Mouse (Mus musculus) embryonic facial prominence, embryonic 11.5 days (tissue): Measurements from ENCODE around the gene Cntnap2. TPM values are rescaled to one million over a fixed set of nuclear protein-coding genes. Genes with fewer than 3 reads are reported as not detected.

Experiments
- ATAC-seq: fragments of 200-750 bp; cut with Nextera tagmentation; replicated peaks from 2 replicates; pipeline ENCODE4 v1.8.0; 2017; ENCODE audit warnings: low read depth; ENCODE audit not compliant: insufficient number of reproducible peaks, low FRiP score, low TSS enrichment
- DNase-seq: peaks from one replicate; pipeline ENCODE4 v3.0.0-alpha.2; 2015; ENCODE audit warnings: low spot score
- H3K27ac ChIP-seq: fragments of 300-500 bp; sonication (generic); replicated peaks from 2 replicates; pipeline ENCODE4 v1.5.1; 2014; ENCODE audit warnings: mild to moderate bottlenecking, low read depth, low read length, control low read depth
- H3K27me3 ChIP-seq: fragments of 300-500 bp; sonication (generic); 2 replicates; pipeline ENCODE4 v1.6.1; 2014; ENCODE audit warnings: mild to moderate bottlenecking, low read length, moderate library complexity, mixed read lengths; ENCODE audit not compliant: control insufficient read depth, insufficient read depth
- H3K36me3 ChIP-seq: fragments of 300-500 bp; sonication (generic); replicated peaks from 2 replicates; pipeline ENCODE4 v1.6.1; 2014; ENCODE audit warnings: low read depth, mild to moderate bottlenecking, low read length, moderate library complexity, mixed read lengths; ENCODE audit not compliant: control insufficient read depth, insufficient read depth
- H3K4me1 ChIP-seq: fragments of 300-500 bp; sonication (generic); 2 replicates; pipeline ENCODE4 v1.6.1; 2014; ENCODE audit warnings: low read length, mixed read lengths; ENCODE audit not compliant: control insufficient read depth, insufficient read depth
- H3K4me2 ChIP-seq: fragments of 300-500 bp; sonication (generic); 2 replicates; pipeline ENCODE4 v1.6.1; 2014; ENCODE audit warnings: low read depth, mild to moderate bottlenecking, control low read depth, low read length, moderate library complexity
- H3K4me3 ChIP-seq: fragments of 300-500 bp; sonication (generic); 2 replicates; pipeline ENCODE4 v1.5.1; 2014; ENCODE audit warnings: low read depth, low read length, control low read depth
- H3K9ac ChIP-seq: fragments of 300-500 bp; sonication (generic); replicated peaks from 2 replicates; pipeline ENCODE4 v1.6.1; 2014; ENCODE audit warnings: mild to moderate bottlenecking, control low read depth, low read length
- H3K9me3 ChIP-seq: fragments of 300-500 bp; sonication (generic); replicated peaks from 2 replicates; pipeline ENCODE4 v1.6.1; 2016; ENCODE audit warnings: mild to moderate bottlenecking, low read length, inconsistent platforms, mixed read lengths; ENCODE audit not compliant: control insufficient read depth
- WGBS: fragments of 180-500 bp; shearing (Covaris S2); extraction: QIAGEN DNeasy Blood & Tissue Kit; methylation state at CpG from one replicate; pipeline ENCODE4 v1.1.7; 2014; 5-methylcytosine and 5-hydroxymethylcytosine counted together
- polyA plus RNA-seq: library from polyadenylated mRNA; unstranded; fragments of >200 nt; fragmentation: Nextera tagmentation; extraction: Ambion mirVana; gene quantifications from 2 replicates; pipeline ENCODE4 v1.2.1, GENCODE M21; 2014

Gene Cntnap2
- polyA plus RNA-seq, 1 experiment from 2014 or later, result 6.7 TPM

- ATAC-seq (no peak), DNase-seq (no peak)
- H3K4me3 ChIP-seq, result no peak overlapping the region
- H3K36me3 ChIP-seq, result no peaks in the 10 kb centered on the region
- no peaks in the 10 kb centered on the region for H3K27me3 ChIP-seq
- H3K9me3 ChIP-seq, result no peaks in the 10 kb centered on the region
- no peak overlapping the region for H3K4me2 ChIP-seq
- H3K9ac ChIP-seq, result no peak overlapping the region
- no peaks in the 10 kb centered on the region for H3K4me1 ChIP-seq
- H3K27ac ChIP-seq, result no peak overlapping the region
Measured at GRCm38 (mm10) chr6:45345953-45346352, 286.8 kb downstream of the Cntnap2 start.

DNA sequence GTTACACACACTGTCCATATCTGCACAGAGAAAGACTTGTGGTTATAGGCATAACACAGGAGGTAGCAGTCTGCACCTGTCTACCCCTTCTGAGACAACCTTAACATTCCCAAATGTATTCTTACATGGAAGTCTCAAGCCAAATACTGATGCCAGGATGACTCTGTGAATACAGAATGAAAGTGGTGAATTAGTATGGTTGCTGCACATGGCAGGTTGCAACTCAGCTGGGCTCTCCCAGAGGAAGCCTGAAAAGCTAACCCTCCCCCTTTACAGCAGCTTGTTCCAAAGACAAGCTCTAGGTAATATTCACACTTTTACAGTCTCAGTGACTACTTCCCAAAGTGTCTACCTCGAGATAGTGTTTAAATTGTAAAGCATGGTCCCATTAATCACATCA lies 307.3 kb downstream of the Cntnap2 start:
- H3K4me2 ChIP-seq, result no peak overlapping the region
- no peaks in the 10 kb centered on the region for H3K9me3 ChIP-seq
- no peak overlapping the region for H3K9ac ChIP-seq
- 52% methylated on average over 1 of the region's 1 CpGs for WGBS
- H3K4me1 ChIP-seq, result no peaks in the 10 kb centered on the region
- ATAC-seq (no peak), DNase-seq (no peak)
- no peaks in the 10 kb centered on the region for H3K36me3 ChIP-seq
- no peak overlapping the region for H3K27ac ChIP-seq
- no peak overlapping the region for H3K4me3 ChIP-seq
- no peaks in the 10 kb centered on the region for H3K27me3 ChIP-seq

DNA sequence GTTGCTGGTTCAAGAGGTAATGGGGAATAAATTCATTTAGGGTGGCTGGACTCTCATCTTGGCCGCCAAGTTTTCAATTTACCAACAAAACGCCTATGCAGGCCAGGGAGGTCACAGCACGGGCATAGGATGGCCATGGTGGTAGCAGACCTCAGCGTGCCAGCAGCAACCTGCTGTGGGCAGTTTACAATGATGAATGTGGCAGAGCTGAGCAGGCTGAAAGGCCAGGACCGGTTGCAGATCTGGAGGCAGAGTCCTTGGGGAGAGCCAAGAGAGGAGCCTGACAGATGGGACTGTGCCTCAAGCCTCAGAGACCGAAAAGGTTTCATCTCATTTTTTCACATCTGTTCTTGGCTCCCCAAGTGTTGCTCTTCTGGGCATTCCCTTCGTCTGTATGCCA lies 322.0 kb downstream of the Cntnap2 start:
- 67% methylated on average over 7 of the region's 7 CpGs for WGBS
- H3K36me3 ChIP-seq, result no peaks in the 10 kb centered on the region
- H3K4me1 ChIP-seq, result no peaks in the 10 kb centered on the region
- no peak overlapping the region for H3K4me3 ChIP-seq
- no peak overlapping the region for H3K27ac ChIP-seq
- no peak overlapping the region for H3K9ac ChIP-seq
- no peak overlapping the region for H3K4me2 ChIP-seq
- ATAC-seq, result no peak
- no peaks in the 10 kb centered on the region for H3K27me3 ChIP-seq
- H3K9me3 ChIP-seq, result no peaks in the 10 kb centered on the region
- no peak for DNase-seq

- Histone ChIP-seq H3K9me3 (no peaks in the 10 kb centered on the region), H3K4me1 (no peaks in the 10 kb centered on the region), H3K36me3 (no peaks in the 10 kb centered on the region), H3K4me2 (no peak overlapping the region), H3K27ac (no peak overlapping the region), H3K9ac (no peak overlapping the region), H3K27me3 (no peaks in the 10 kb centered on the region), H3K4me3 (no peak overlapping the region)
- DNase-seq (no peak), ATAC-seq (no peak)
- 41% methylated on average over 1 of the region's 1 CpGs for WGBS
Measured at GRCm38 (mm10) chr6:45389034-45389433, 329.9 kb downstream of the Cntnap2 start.

DNA sequence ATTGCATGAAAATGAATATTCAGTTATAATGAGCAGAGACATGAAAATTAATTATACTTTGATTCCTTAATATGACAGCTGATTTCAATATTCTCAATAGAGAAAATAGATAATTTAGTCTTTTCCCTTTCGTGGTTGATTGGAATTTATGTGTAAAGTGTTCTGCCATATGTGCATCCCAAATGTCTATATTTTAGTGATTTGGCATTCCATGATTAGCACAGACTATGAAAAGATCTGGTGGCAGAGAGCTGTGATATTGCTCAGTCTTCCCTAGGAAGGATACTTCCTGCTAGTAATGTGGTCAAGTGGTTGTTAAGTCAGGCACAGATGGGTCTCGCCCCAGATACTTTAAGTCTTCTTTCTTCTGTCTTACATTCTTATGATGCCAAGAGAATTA lies 354.5 kb downstream of the Cntnap2 start:
- no peak for ATAC-seq
- Histone ChIP-seq H3K4me3 (no peak overlapping the region), H3K9ac (no peak overlapping the region), H3K4me2 (no peak overlapping the region), H3K27ac (no peak overlapping the region), H3K27me3 (no peaks in the 10 kb centered on the region), H3K9me3 (no peaks in the 10 kb centered on the region), H3K36me3 (no peaks in the 10 kb centered on the region), H3K4me1 (no peaks in the 10 kb centered on the region)
- no peak for DNase-seq
- 81% methylated on average over 2 of the region's 2 CpGs for WGBS

DNA sequence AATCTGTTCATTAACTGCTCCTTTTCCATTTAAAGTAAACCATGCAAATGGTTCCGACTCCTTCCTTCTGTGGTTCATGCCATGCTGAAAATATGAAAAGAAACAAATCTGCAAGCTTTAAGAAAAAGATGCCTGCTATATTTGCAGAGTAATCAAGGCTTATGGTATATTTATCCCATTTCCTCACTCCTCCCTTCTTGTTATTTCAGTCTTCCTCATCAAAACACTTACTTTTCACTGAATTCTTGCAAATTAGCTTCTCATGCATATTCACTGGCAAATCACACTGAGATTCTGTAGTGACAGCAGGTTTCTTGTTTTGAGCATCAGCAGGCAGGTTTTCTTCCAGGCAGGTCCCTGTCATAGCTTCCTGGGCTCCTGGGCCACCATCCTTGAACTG lies 396.3 kb downstream of the Cntnap2 start:
- no peak overlapping the region for H3K4me3 ChIP-seq
- no peaks in the 10 kb centered on the region for H3K36me3 ChIP-seq
- ATAC-seq (no peak), DNase-seq (no peak)
- H3K27ac ChIP-seq, result no peak overlapping the region
- no peak overlapping the region for H3K4me2 ChIP-seq
- no peaks in the 10 kb centered on the region for H3K4me1 ChIP-seq
- H3K9me3 ChIP-seq, result no peaks in the 10 kb centered on the region
- no peak overlapping the region for H3K9ac ChIP-seq
- WGBS, result 85% methylated on average over 1 of the region's 1 CpGs
- no peaks in the 10 kb centered on the region for H3K27me3 ChIP-seq

DNA sequence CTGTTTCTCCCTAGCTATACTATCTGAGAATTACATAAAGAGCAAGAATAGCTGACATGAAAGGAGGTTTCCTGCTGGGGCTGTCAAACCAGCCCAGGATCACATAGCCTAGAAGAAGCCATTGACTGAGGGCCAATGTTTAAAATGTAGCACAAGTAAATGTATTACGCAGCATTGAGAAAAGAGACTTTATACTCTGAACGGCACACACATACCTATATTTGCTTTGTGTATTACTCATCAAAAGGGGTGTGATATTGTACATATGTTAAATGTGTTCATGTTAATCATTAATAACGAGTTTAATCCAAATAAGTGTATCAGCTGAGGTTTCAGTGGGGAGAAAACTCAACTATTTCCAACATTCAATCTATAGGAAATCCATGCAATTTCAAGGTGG lies 459.1 kb downstream of the Cntnap2 start:
- DNase-seq (no peak), ATAC-seq (no peak)
- Histone ChIP-seq H3K4me1 (no peaks in the 10 kb centered on the region), H3K9me3 (no peaks in the 10 kb centered on the region), H3K36me3 (no peaks in the 10 kb centered on the region), H3K9ac (no peak overlapping the region), H3K27me3 (no peaks in the 10 kb centered on the region), H3K4me3 (no peak overlapping the region), H3K27ac (no peak overlapping the region), H3K4me2 (no peak overlapping the region)
- 81% methylated on average over 3 of the region's 3 CpGs for WGBS

DNA sequence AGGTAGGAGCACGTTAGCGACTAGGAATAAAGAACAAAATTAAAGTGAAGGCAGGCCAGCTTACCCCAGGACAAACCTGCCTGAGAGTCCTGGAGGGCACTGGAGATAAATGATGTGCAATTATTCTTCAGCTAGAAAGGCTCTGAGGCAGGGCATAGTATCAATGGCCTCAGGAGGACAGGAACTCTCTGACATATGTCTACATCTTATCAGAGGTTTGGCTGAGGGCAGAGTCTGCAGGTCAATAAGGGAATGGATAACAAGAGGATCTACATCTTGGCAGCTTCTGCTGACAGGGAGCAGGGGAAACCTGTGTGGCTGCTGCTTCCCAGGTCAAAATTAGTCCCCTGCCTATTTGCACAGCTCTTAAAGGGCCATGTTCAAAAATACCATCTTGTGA lies 477.8 kb downstream of the Cntnap2 start:
- WGBS, result 57% methylated on average over 2 of the region's 2 CpGs
- ATAC-seq, result no peak
- Histone ChIP-seq H3K27ac (no peak overlapping the region), H3K4me1 (no peaks in the 10 kb centered on the region), H3K9me3 (no peaks in the 10 kb centered on the region), H3K36me3 (no peaks in the 10 kb centered on the region), H3K27me3 (no peaks in the 10 kb centered on the region), H3K4me2 (no peak overlapping the region), H3K4me3 (no peak overlapping the region), H3K9ac (no peak overlapping the region)
- DNase-seq, result no peak
